Mouse (Mus musculus) ovary, adult 2 months (tissue): Measurements from ENCODE around the gene Atoh7. TPM values are rescaled to one million over a fixed set of nuclear protein-coding genes. Genes with fewer than 3 reads are reported as not detected.

Source experiments
- polyA plus RNA-seq: library from polyadenylated mRNA; depleted of rRNA; stranded (reverse); fragments of >200 nt; gene quantifications from 2 replicates; pipeline ENCODE4 v1.2.3, GENCODE M21; 2012; rRNA removed

Gene Atoh7
- polyA plus RNA-seq: 0.09 and 0.10 TPM in 2 replicates

GRCm38 (mm10) chr10:63099521-63099920 is at the start of gene Atoh7:
Gene Atoh7, plus strand, starts transcription at chr10:63099651.

GRCm38 (mm10) chr10:63059862-63060261 is 39.6 kb upstream of the Atoh7 start, which contains the start of gene Pbld1:
Gene Pbld1, plus strand, starts transcription at chr10:63060162.

Other genes with a start within 250 kb of the Atoh7 start
- 2.8 and 4.8 TPM in 2 replicates for gene Tet1, start 190.7 kb upstream of the Atoh7 start, polyA plus RNA-seq
- 35.5 and 42.3 TPM in 2 replicates for gene Slc25a16, start 179.0 kb upstream of the Atoh7 start, polyA plus RNA-seq
- 2.9 and 3.8 TPM in 2 replicates for gene Dna2, start 152.6 kb upstream of the Atoh7 start, polyA plus RNA-seq
- 2.5 and 3.7 TPM in 2 replicates for gene Rufy2, start 119.4 kb upstream of the Atoh7 start, polyA plus RNA-seq
- gene Hnrnph3, start 75.4 kb upstream of the Atoh7 start, polyA plus RNA-seq: 9.6 and 14.6 TPM in 2 replicates
- gene Pbld2, start 75.3 kb upstream of the Atoh7 start, polyA plus RNA-seq: 0.92 and 2.6 TPM in 2 replicates
- 1.1 and 1.7 TPM in 2 replicates for gene Pbld1, start 39.5 kb upstream of the Atoh7 start, polyA plus RNA-seq
- 0.02 and 0.06 TPM in 2 replicates for gene Mypn, start 104.3 kb downstream of the Atoh7 start, polyA plus RNA-seq
- gene Herc4, start 144.2 kb downstream of the Atoh7 start, polyA plus RNA-seq: 15.6 and 17.1 TPM in 2 replicates